Mouse (Mus musculus): ENCODE measurements around the gene Card9. TPM values are rescaled to one million over a fixed set of nuclear protein-coding genes. Genes with fewer than 3 reads are reported as not detected.

Gene Card9
- polyA plus RNA-seq, 1 experiment from 2014 or later, result 2.0 TPM

DNA sequence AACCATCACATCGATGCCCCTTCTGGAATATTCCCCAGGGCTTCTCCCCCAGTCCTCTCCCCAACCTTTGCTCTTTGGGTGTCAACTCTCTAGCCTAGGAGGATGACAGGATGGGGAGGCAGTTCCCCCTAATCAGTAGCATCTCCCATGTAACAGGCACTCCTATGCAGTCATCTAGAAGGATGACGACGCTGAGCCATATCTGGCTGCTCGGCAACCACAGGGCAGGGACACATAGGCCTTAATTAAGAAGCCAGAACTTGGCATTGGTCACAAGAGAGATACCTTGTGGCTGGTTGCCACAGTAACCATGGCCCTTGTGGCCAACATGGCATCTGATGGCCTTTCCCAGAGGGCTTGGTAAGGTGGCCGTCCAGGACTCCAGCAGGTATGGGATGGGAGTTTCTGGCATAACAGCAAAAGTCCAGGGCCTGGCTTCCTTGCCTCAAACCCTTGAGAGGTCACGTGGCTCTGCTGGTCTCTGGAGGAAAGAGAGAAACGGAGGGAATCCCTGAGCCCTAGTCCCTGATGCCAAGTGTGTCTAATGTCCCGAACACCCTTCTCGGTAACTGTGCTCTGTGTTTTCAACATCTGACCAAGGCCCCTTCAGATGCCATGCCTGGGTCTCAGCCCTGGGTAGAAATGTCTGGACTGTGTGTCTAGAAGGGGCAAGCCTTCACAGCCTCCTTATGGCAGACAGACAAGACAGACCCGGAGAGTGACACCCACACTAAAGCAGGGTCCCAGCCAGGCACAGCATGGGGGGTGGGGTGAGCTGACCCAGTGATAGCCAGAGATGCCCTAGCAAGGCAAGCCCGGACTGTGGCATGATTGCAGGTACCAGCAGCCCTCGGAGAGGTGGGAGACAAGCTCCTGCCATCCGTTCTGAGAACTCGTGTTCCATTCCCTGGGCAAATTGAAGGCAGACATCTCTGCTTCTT lies 40.2 kb downstream of the Card9 start:
- peaks cover 36% of the 10 kb centered on the region for H3K36me3 ChIP-seq
- no peak overlapping the region for H3K4me3 ChIP-seq
- H3K9me3 ChIP-seq, result no peaks in the 10 kb centered on the region
- H3K27ac ChIP-seq (replicated peaks), result no peak overlapping the region
- no peaks in the 10 kb centered on the region for H3K27me3 ChIP-seq
- no peak overlapping the region for H3K4me2 ChIP-seq
- WGBS, result 86% methylated on average over 14 of the region's 14 CpGs
- 0 out of 2 replicates have a peak overlapping the region, but pooled peaks have one; percentile 26 for H3K9ac ChIP-seq
- H3K4me1 ChIP-seq (replicated peaks), result peaks cover 66% of the 10 kb centered on the region
- ATAC-seq (ENCODE audit: low read depth), result no peak

- WGBS, result 90% methylated on average over 13 of the region's 13 CpGs
- Histone ChIP-seq H3K9me3 (no peaks in the 10 kb centered on the region), H3K4me1 (replicated peaks) (peaks cover 71% of the 10 kb centered on the region), H3K4me2 (no peak overlapping the region), H3K27ac (replicated peaks) (no peak overlapping the region), H3K27me3 (no peaks in the 10 kb centered on the region), H3K9ac (0 out of 2 replicates have a peak overlapping the region, but pooled peaks have one; percentile 12), H3K36me3 (peaks cover 28% of the 10 kb centered on the region), H3K4me3 (no peak overlapping the region)
- ATAC-seq (ENCODE audit: low read depth), result no peak
Observed at GRCm38 (mm10) chr2:26319519-26320244, 41.0 kb downstream of the Card9 start.

- Histone ChIP-seq H3K4me2 (peak overlapping the region; percentile 99; the same call in 1 of the 2 replicates), H3K4me3 (no peak overlapping the region), H3K27ac (replicated peaks) (no peak overlapping the region), H3K36me3 (peaks cover 22% of the 10 kb centered on the region), H3K27me3 (no peaks in the 10 kb centered on the region), H3K4me1 (replicated peaks) (peaks cover 77% of the 10 kb centered on the region), H3K9ac (0 out of 2 replicates have a peak overlapping the region, but pooled peaks have one; percentile 8), H3K9me3 (no peaks in the 10 kb centered on the region)
- WGBS, result 86% methylated on average over 9 of the region's 9 CpGs
- ATAC-seq (ENCODE audit: low read depth), result no peak
Observed at GRCm38 (mm10) chr2:26319109-26319508, 41.6 kb downstream of the Card9 start.

GRCm38 (mm10) chr2:26317991-26318672 lies 42.6 kb downstream of the Card9 start:
- Histone ChIP-seq H3K9me3 (no peaks in the 10 kb centered on the region), H3K27me3 (no peaks in the 10 kb centered on the region), H3K9ac (peak overlapping the region; percentile 94; the same call in 1 of the 2 replicates), H3K4me2 (peak overlapping the region; percentile 99), H3K4me1 (replicated peaks) (peaks cover 77% of the 10 kb centered on the region), H3K4me3 (peak overlapping the region; percentile 95; the same call in 1 of the 2 replicates), H3K27ac (replicated peaks) (no peak overlapping the region), H3K36me3 (peaks cover 13% of the 10 kb centered on the region)
- WGBS, result 89% methylated on average over 3 of the region's 3 CpGs
- no peak for ATAC-seq (ENCODE audit: low read depth)

- WGBS, result 72% methylated on average over 3 of the region's 3 CpGs
- Histone ChIP-seq H3K27me3 (no peaks in the 10 kb centered on the region), H3K9me3 (no peaks in the 10 kb centered on the region), H3K4me1 (replicated peaks) (peaks cover 74% of the 10 kb centered on the region), H3K27ac (replicated peaks) (peak overlapping the region; percentile 98), H3K4me2 (peak overlapping the region; percentile 99), H3K9ac (peak overlapping the region; percentile 94), H3K36me3 (peaks cover 5% of the 10 kb centered on the region), H3K4me3 (peak overlapping the region; percentile 95)
- no peak for ATAC-seq (ENCODE audit: low read depth)
Observed at GRCm38 (mm10) chr2:26317371-26317770, 43.3 kb downstream of the Card9 start.

DNA sequence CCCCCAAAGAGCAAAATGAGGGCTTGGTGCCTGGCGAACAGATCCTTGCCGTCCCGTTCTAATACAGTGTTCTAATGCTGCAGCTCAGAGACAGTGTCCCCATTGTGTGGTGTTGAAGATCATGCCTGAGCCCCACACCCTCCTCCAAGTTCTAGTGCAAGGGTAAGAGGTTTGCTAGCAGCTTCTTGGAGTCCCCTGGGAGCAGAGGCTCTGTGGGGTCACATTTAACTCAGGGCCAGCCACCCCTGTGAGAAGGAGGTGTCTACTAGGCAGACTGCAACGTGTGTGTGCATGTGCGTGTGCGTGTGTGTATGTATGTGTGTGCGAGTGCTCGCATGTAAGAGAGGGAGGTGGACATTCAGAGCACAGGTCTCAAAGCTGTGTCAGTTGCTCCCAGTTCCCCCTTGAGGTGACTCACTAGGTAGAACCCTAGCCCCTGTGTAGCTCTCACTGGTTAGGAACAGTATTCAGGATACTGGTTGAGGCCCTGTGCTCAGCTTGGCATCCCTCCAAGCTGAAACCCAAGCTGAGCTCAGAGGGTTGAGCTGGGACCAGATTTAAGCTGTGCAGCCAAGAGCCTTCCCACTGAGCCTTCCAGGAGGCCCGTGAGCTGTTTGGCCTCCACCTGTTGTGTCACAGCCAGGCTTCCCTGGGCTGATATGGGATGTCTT lies 44.0 kb downstream of the Card9 start:
- Histone ChIP-seq H3K4me1 (replicated peaks) (peaks cover 67% of the 10 kb centered on the region), H3K9me3 (no peaks in the 10 kb centered on the region), H3K27me3 (no peaks in the 10 kb centered on the region), H3K36me3 (no peaks in the 10 kb centered on the region), H3K4me3 (peak overlapping the region; percentile 95), H3K27ac (replicated peaks) (peak overlapping the region; percentile 98), H3K9ac (peak overlapping the region; percentile 94), H3K4me2 (peak overlapping the region; percentile 99)
- ATAC-seq (ENCODE audit: low read depth), result peak; percentile 5; the same call in 1 of the 2 replicates
- 52% methylated on average over 9 of the region's 9 CpGs for WGBS

DNA sequence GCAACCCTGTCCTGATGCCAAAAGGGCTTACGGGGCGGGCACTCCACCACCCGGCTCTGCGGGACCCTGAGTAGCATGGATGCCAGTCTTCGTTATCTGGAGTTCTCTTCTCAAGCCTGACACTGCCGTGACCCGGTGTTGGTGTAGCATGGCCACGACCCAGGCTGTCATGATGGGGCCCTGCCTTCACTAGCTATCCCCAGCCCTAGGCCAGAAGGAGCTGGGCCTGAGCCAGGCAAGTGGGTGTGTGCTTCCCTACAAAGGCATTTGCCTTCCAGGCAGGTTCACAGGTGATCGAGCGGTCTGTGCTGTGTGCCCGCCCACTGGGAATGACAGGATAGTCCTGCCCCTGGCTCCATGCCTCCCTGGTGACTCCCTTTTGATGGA lies 44.8 kb downstream of the Card9 start:
- Histone ChIP-seq H3K4me3 (peak overlapping the region; percentile 95), H3K4me1 (replicated peaks) (peaks cover 60% of the 10 kb centered on the region), H3K9ac (peak overlapping the region; percentile 94), H3K27me3 (no peaks in the 10 kb centered on the region), H3K36me3 (no peaks in the 10 kb centered on the region), H3K4me2 (peak overlapping the region; percentile 99), H3K9me3 (no peaks in the 10 kb centered on the region), H3K27ac (replicated peaks) (peak overlapping the region; percentile 98)
- WGBS, result 2% methylated on average over 11 of the region's 11 CpGs
- peak; percentile 54 for ATAC-seq (ENCODE audit: low read depth)

- Histone ChIP-seq H3K27me3 (no peaks in the 10 kb centered on the region), H3K9ac (peak within 1 kb of the TSS; percentile 94), H3K27ac (replicated peaks) (peak within 1 kb of the TSS; percentile 98), H3K4me3 (peak within 1 kb of the TSS; percentile 95), H3K36me3 (no peaks in the 10 kb centered on the region), H3K4me1 (replicated peaks) (peaks cover 54% of the 10 kb centered on the region), H3K4me2 (peak within 1 kb of the TSS; percentile 99), H3K9me3 (no peaks in the 10 kb centered on the region)
- under 1% methylated on average over 64 of the region's 66 CpGs for WGBS
- ATAC-seq (ENCODE audit: low read depth), result peak; percentile 86
Observed at GRCm38 (mm10) chr2:26315072-26315924, 45.4 kb downstream of the Card9 start, which contains the start of gene Gpsm1. TSS of gene Gpsm1 (plus strand) at chr2:26315515.

DNA sequence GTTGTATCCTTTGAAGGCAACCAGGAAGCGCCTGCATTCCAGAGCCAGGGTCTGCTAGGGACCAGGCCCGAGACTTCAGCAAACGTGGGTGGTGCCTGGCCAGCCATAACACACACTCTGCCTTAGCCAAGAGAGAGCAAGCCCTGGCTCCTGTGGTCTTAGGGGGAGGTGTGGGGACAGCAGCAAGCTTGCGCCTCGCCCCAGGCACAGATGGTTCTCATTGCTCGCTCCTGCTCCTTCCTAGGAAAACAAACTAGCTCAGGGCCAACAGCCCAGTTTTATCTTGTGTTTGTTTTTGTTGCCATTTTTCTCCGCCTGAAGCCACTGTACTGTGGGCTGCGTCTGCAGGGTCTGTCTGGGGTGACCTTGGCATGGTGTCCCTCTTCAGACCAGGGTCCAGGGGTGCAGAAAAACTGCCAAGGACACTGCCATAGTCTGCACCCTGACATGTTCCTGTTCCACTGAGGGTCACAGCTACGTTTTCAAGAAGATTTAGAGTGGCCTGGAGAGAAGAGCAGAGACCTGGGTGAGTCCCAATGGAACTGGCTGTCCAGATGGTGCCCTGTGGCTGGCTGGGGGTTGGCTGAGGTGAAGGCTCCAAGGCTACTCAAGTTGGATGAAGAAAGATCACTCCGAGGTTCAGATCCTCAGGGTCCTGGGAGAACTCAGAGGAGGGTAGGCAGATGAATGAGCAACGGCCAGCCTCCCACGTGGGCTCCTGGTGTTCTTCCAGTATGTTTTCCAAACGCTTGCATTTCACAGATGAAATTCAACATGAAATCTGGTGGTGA lies 46.2 kb downstream of the Card9 start:
- Histone ChIP-seq H3K4me1 (replicated peaks) (peaks cover 51% of the 10 kb centered on the region), H3K9ac (peak overlapping the region; percentile 94), H3K36me3 (no peaks in the 10 kb centered on the region), H3K4me3 (peak overlapping the region; percentile 95), H3K4me2 (peak overlapping the region; percentile 99), H3K9me3 (no peaks in the 10 kb centered on the region), H3K27me3 (no peaks in the 10 kb centered on the region), H3K27ac (replicated peaks) (peak overlapping the region; percentile 98)
- WGBS, result 60% methylated on average over 13 of the region's 13 CpGs
- no peak for ATAC-seq (ENCODE audit: low read depth)

- no peak overlapping the region for H3K4me3 ChIP-seq
- H3K4me2 ChIP-seq, result no peak overlapping the region
- H3K27me3 ChIP-seq, result no peaks in the 10 kb centered on the region
- H3K4me1 ChIP-seq (replicated peaks), result peaks cover 44% of the 10 kb centered on the region
- no peaks in the 10 kb centered on the region for H3K9me3 ChIP-seq
- ATAC-seq (ENCODE audit: low read depth), result no peak
- no peak overlapping the region for H3K27ac ChIP-seq (replicated peaks)
- H3K36me3 ChIP-seq, result no peaks in the 10 kb centered on the region
- H3K9ac ChIP-seq, result no peak overlapping the region
- WGBS, result 88% methylated on average over 1 of the region's 1 CpGs
Observed at GRCm38 (mm10) chr2:26313394-26313793, 47.3 kb downstream of the Card9 start.

All from neural tube, embryonic 13.5 days (tissue).